Mouse (Mus musculus) thymus, postnatal 10 days (tissue): ENCODE data around the gene Tanc2.

Source experiments
- DNase-seq, 2 experiments: peaks; one replicate each; pipeline ENCODE4 v3.0.0; 2021; ENCODE audit warnings: low spot score in 2 of 2

The Tanc2 gene

GRCm38 (mm10) chr11:105836344-105836891 lies 246.6 kb downstream of the Tanc2 start:
- DNase-seq, result no peak

DNA sequence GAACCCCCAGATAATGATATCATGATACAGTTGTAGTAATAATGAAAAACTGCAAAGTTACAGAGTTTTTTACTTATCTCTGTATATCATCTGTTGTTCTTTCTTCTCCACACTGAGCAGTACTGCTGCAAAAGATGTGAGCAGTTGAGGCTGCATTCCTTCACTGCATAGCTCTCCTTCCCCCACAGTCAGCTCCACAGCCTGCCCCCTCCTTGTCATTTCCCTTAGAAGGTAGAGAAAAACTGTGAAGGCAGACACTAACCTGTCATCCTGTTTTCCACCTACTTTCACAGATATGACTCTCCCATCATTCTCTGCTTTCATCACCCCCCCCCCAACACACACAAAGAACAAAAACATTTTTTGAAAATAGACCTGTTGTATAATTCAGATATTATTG lies 248.2 kb downstream of the Tanc2 start:
- no peak for DNase-seq

- no peak for DNase-seq
These were observed 256.1 kb downstream of the Tanc2 start for GRCm38 (mm10) chr11:105845901-105846300.

GRCm38 (mm10) chr11:105855504-105855903 lies 265.7 kb downstream of the Tanc2 start:
- no peak for DNase-seq

DNA sequence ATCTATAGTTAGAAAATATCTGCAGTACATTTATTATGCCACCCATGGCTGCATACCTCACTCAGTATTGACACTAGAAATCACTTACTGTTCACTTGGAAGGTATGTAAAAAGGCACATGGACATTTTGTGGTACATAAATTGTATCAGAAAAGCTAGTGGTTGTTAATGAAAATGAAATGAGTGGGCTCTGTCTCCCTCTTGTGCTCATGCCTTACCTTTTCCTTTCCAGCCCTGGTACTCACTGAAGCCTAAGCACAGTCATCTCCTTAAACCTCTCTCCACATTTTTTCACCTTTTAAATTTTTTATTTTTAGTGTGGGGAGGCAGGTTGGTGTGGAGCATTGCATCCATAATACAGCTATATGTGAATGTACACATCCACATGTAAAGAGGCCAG lies 268.3 kb downstream of the Tanc2 start:
- DNase-seq, result no peak

DNA sequence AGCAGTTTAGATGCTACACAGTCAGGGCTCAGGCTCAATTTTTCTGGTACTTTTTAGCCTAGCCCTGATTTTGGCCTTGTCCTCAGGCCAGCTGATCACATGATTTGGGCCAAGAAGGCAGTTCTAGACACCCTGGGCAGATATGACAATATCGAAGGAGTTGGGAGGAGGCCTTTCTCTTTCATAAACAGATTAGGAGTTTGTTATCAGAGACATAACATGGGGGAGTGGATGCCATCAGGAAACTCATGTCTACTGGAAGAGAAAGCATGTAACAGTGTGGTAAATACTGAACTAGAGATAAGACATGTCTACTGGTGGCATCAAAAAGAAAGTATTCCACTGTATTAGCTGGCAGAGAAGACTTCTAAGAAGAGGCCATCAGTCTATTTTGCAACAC lies 295.8 kb downstream of the Tanc2 start:
- DNase-seq, result no peak

- DNase-seq, result no peak
These were observed 297.5 kb downstream of the Tanc2 start for GRCm38 (mm10) chr11:105887281-105887680.

DNA sequence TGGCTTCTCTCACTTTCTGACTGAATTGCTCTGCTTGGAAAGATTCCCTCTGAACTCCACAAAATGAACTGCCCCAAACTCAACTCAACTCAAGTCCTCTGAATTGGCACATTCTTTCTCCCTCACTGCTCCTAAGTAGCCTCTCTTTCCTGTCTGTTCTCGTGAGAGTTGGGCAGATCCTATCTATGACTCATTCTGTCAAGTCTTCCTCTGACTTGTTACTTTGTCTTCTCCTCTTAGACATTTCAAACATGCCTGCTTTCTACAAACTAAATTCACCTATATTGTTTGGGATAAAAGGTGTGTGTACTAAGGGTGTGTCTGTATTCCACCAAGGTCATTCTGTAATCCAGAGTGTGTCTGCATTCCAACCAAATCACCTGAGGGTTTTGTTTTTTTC lies 309.4 kb downstream of the Tanc2 start:
- no peak for DNase-seq

DNA sequence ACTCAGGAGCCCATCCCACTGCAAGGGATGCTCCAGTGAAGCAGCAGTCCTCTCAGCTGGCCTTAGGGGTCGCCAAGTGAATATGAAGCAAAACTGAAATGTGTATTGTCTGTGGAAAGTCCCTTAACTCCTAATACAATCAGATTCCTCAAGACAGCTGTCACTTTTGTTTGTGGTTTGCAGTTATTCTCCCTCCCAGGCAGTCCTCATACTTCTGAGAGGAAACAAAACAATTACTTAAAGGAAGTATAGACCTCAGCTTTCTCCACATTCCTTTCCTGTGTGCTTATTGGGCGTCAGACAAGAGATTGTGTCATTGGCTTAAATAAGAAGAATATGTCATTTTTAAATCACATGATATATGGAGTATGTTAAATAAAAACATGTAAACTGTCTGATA lies 311.7 kb downstream of the Tanc2 start:
- no peak for DNase-seq

GRCm38 (mm10) chr11:105902956-105903355 lies 313.2 kb downstream of the Tanc2 start:
- DNase-seq, result no peak

GRCm38 (mm10) chr11:105905529-105906213 lies 315.9 kb downstream of the Tanc2 start:
- DNase-seq, result no peak

DNA sequence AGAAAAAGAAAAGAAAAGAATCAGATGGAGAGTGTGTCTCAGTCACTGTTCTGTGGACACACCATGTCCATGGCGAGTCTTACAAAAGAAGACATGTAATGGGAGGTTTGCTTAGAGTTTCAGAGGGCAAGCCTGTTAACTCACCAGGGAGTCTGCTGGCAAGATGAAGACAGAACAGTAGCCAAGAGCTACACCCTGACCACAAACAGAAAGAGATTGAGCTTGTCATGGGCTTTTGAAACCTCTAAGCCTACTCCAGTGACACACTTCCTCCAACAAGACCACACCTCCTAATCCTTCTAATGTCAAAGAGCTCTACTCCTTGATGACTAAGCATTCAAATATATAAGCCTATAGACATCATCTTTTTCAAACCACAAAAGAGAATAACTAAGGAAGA lies 317.6 kb downstream of the Tanc2 start:
- no peak for DNase-seq

GRCm38 (mm10) chr11:105908926-105909325 lies 319.1 kb downstream of the Tanc2 start:
- no peak for DNase-seq

GRCm38 (mm10) chr11:105909617-105910016 lies 319.8 kb downstream of the Tanc2 start:
- DNase-seq, result no peak

DNA sequence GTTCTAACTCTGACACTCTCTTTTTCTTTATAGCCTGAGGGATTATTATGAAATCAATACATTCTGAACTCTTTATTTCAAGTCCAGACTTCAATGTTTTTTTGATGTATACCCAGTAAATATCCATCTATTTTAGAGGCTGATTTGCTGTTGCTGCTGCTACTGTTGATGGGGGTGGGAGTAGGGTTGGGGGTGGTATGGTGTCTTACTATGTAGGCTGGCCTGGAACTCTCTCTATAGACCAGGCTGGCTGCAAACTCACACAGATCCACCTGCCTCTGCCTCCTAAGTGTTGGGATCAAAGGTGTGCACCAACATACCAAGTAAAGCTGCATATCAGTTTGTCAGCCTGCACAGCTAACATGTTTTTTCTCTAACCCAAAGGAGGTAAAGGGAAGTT lies 321.4 kb downstream of the Tanc2 start:
- no peak for DNase-seq

GRCm38 (mm10) chr11:105911592-105912375 lies 322.0 kb downstream of the Tanc2 start:
- peak; percentile 33 to 74 for DNase-seq

DNA sequence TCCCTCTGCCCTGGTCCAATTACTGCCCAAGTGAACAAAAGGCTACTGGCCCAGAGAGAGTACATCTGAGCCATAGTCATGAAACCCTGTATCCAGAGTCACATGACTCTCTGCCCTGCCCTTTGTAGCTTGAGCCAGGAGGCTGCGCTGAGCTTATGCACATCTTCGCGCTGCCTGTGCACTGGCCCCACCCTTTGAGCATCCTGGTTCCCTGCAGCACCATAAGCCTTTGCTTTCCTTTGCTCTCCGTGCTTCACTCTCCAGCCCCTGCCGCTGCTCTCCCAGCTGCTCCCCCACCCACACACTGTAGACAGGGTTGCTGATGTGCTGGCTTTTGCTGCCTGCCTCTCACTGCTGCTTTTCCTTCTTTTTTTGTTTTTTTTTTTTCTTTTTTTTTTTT lies 323.8 kb downstream of the Tanc2 start:
- no peak for DNase-seq

DNA sequence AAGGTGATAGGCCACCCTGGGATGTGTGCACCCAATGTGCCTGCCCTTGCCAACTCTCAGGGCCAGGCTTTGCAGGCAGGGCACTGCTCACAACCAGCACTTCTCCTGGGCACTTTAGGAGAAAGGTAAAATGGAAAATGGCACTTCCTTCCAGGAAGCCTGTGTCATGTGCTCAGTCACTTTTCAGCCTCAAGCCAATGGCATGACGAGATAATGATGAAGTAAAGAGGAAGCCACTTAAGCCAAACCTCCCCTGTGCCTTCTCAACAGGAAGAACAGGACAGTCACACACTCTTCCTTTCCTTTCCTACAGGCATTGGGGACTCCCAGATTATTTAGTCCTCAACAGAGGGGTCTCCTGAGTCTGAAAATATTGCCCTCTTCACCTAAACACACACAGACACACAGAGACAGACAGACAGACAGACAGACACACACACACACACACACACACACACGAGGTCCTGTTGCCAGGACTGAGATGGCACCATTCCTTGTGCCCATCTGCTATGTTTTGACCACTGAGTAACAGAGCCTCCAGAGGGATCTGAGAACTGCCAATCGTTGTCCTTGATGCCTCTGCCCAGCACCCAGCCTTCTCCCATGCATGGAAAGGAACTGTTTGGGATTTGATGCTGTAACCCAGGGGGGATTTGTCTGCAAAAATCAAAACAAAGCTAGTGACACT lies 330.5 kb downstream of the Tanc2 start:
- no peak for DNase-seq

DNA sequence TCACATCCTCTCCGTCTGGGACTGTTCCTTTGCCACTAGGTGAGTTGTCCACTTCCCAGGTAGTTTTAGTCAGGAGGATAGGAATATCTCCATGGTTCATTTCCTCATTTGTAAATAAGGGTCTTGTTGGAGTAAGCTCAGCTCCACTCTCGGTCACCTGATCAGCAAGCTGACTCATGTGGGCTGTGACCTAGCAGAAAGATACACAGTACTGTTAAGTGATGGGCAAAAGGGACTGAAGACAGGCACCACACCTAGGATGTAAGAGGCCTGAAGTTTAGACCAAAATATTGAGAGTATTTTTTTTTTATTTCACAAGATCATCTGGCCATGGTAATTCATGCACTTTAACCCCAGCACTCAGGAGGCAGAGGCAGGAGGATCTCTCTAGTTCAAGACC lies 331.1 kb downstream of the Tanc2 start:
- DNase-seq, result no peak

- no peak for DNase-seq
These were observed 331.5 kb downstream of the Tanc2 start for GRCm38 (mm10) chr11:105921275-105921674.

- no peak for DNase-seq
These were observed 333.2 kb downstream of the Tanc2 start for GRCm38 (mm10) chr11:105922769-105923663.
